Mouse (Mus musculus): ENCODE measurements around the gene Eif3d. TPM values are rescaled to one million over a fixed set of nuclear protein-coding genes. Genes with fewer than 3 reads are reported as not detected.

Gene Eif3d
- polyA plus RNA-seq, 1 experiment from 2014 or later, result 225 TPM

DNA sequence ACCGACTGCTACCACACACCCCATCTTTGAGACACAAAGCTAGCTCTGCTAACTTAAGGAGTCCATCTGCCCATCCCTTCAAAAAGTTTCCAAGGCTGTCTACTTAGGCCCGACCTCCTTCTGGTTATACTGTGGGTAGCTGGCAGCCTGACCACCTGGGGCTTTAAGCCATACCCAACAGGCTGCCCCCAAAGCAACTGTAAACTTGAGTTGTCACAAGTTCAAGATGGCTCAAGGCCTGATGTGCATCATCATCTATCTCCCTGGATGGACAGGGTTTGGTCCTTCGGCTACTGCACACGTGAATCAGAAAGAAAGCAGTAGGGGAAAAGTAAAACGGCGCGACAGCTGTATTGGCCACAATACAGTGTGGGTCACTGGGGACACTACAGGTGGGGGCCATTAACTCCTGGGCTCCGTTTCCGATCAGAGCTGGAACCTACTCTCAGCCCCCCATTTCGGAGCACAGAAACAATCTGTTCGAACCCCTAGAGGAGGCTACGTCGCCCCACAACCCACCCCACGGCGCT, 608 bp downstream of the Eif3d start:
- Histone ChIP-seq H3K27me3 (ENCODE audit: insufficient read depth, poor library complexity, severe bottlenecking) (no peaks in the 10 kb centered on the region), H3K27ac (peak overlapping the region; percentile 98), H3K4me3 (peak overlapping the region; percentile 99), H3K9me3 (no peaks in the 10 kb centered on the region), H3K36me3 (peaks cover 37% of the 10 kb centered on the region), H3K4me1 (peaks cover 17% of the 10 kb centered on the region)
- 2% methylated on average over 15 of the region's 15 CpGs for WGBS
- DNase-seq (ENCODE audit: low spot score), result no peak

DNA sequence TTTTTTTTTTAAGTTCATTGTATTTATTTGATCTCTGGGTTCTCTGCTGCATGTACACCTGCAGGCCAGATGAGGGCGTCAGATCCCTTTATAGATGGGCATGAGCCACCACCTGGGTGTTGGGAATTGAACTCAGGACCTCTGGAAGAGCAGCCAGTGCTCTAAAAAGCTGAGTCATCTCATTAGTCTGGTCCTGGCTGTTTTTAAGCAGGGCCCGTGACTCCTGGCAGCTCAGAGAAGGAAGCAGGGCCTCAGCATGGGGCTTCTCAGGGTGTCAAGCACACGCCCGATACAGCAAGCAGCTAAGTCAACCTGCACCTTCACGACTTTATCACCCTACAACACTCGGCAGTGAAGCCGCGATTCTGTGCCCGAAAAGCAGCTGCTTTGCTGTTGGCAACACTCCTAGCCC, 5.5 kb downstream of the Eif3d start:
- Histone ChIP-seq H3K4me1 (peaks cover 11% of the 10 kb centered on the region), H3K4me3 (no peak overlapping the region), H3K27ac (no peak overlapping the region), H3K9me3 (no peaks in the 10 kb centered on the region), H3K27me3 (ENCODE audit: insufficient read depth, poor library complexity, severe bottlenecking) (no peaks in the 10 kb centered on the region), H3K36me3 (peaks cover 86% of the 10 kb centered on the region)
- WGBS, result 73% methylated on average over 9 of the region's 9 CpGs
- DNase-seq (ENCODE audit: low spot score), result no peak

- H3K27me3 ChIP-seq (ENCODE audit: insufficient read depth, poor library complexity, severe bottlenecking), result no peaks in the 10 kb centered on the region
- no peaks in the 10 kb centered on the region for H3K4me1 ChIP-seq
- no peak overlapping the region for H3K4me3 ChIP-seq
- DNase-seq (ENCODE audit: low spot score), result no peak
- H3K9me3 ChIP-seq, result no peaks in the 10 kb centered on the region
- H3K36me3 ChIP-seq, result peaks cover 93% of the 10 kb centered on the region
- WGBS, result 95% methylated on average over 5 of the region's 5 CpGs
- H3K27ac ChIP-seq, result no peak overlapping the region
Observed at GRCm38 (mm10) chr15:77962447-77962846, 8.2 kb downstream of the Eif3d start.

GRCm38 (mm10) chr15:77960693-77961092, 9.9 kb downstream of the Eif3d start:
- Histone ChIP-seq H3K27ac (no peak overlapping the region), H3K4me1 (peaks cover 14% of the 10 kb centered on the region), H3K27me3 (ENCODE audit: insufficient read depth, poor library complexity, severe bottlenecking) (peaks cover 10% of the 10 kb centered on the region), H3K9me3 (no peaks in the 10 kb centered on the region), H3K36me3 (peaks cover 76% of the 10 kb centered on the region), H3K4me3 (no peak overlapping the region)
- no peak for DNase-seq (ENCODE audit: low spot score)
- WGBS, result 89% methylated on average over 6 of the region's 6 CpGs

DNA sequence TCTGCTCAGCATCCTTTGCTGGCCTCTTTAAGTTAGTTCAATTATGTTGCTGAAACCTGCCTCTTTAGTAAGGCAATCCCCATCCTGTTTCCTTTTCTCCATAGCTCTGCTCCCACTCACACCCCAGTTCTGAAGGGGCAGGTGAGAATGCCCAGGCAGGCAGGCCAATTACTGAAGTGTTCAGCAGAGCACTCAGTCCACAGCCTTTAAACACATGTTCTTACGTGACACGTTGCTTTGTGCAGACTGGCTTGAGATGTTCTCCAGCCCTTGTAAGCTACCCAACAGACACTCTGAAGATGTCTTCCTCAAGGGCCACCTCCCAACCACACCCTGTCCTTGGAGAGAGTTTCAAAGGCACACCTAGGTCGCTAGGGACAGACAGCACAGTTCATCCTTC, 12.5 kb downstream of the Eif3d start:
- Histone ChIP-seq H3K27me3 (ENCODE audit: insufficient read depth, poor library complexity, severe bottlenecking) (peaks cover 29% of the 10 kb centered on the region), H3K27ac (no peak overlapping the region), H3K4me1 (peaks cover 18% of the 10 kb centered on the region), H3K9me3 (no peaks in the 10 kb centered on the region), H3K4me3 (no peak overlapping the region), H3K36me3 (peaks cover 50% of the 10 kb centered on the region)
- WGBS, result 61% methylated on average over 3 of the region's 3 CpGs
- no peak for DNase-seq (ENCODE audit: low spot score)

- Histone ChIP-seq H3K4me1 (peaks cover 18% of the 10 kb centered on the region), H3K4me3 (no peak overlapping the region)
- 46% methylated on average over 5 of the region's 5 CpGs for WGBS
Observed at GRCm38 (mm10) chr15:77957625-77958024, 13.0 kb downstream of the Eif3d start.

GRCm38 (mm10) chr15:77956404-77956901, 14.2 kb downstream of the Eif3d start, which contains the start of gene Foxred2:
Gene Foxred2 (minus strand): TSS chr15:77956722.
- H3K4me3 ChIP-seq, result peak within 1 kb of the TSS; percentile 66
- no peaks in the 10 kb centered on the region for H3K9me3 ChIP-seq
- peaks cover 33% of the 10 kb centered on the region for H3K36me3 ChIP-seq
- WGBS, result under 1% methylated on average over 39 of the region's 39 CpGs
- DNase-seq (ENCODE audit: low spot score), result peak; percentile 92
- peaks cover 29% of the 10 kb centered on the region for H3K27me3 ChIP-seq (ENCODE audit: insufficient read depth, poor library complexity, severe bottlenecking)
- H3K27ac ChIP-seq, result peak within 1 kb of the TSS; percentile 73
- H3K4me1 ChIP-seq, result peaks cover 18% of the 10 kb centered on the region

More at GRCm38 (mm10) chr15:77957625-77958024, 13.0 kb downstream of the Eif3d start:
- DNase-seq (ENCODE audit: low spot score), result no peak
- Histone ChIP-seq H3K36me3 (peaks cover 45% of the 10 kb centered on the region), H3K9me3 (no peaks in the 10 kb centered on the region), H3K27ac (no peak overlapping the region), H3K27me3 (ENCODE audit: insufficient read depth, poor library complexity, severe bottlenecking) (peaks cover 29% of the 10 kb centered on the region)

- H3K27me3 ChIP-seq (ENCODE audit: insufficient read depth, poor library complexity, severe bottlenecking), result peaks cover 29% of the 10 kb centered on the region
- no peaks in the 10 kb centered on the region for H3K9me3 ChIP-seq
- WGBS, result 8% methylated on average over 52 of the region's 52 CpGs
Observed at GRCm38 (mm10) chr15:77955440-77956403, 14.9 kb downstream of the Eif3d start.

DNA sequence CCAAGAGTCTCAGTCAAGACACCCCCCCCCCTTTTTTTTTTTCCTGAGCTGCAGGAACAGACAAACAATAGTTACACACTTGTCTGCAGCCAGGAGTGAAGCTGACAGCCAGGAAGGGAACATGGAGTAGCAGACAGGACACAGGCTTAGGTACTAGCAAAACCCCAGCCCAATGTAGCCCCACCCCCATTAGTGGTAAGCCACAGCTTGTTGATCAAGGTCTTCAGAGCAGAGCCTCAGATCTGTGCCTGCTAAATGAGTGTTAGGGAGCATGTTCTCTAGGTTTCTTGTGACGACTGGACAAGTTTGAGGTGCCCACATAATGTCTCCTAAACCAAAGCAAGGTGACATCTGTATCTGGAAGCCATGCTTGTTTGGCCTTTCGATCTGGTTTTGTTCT, 16.3 kb downstream of the Eif3d start:
- H3K4me1 ChIP-seq, result peaks cover 18% of the 10 kb centered on the region
- 83% methylated on average over 2 of the region's 2 CpGs for WGBS

More at GRCm38 (mm10) chr15:77955440-77956403, 14.9 kb downstream of the Eif3d start:
- peaks cover 26% of the 10 kb centered on the region for H3K36me3 ChIP-seq
- H3K4me3 ChIP-seq, result peak overlapping the region; percentile 66
- peak overlapping the region; percentile 73 for H3K27ac ChIP-seq
- peaks cover 18% of the 10 kb centered on the region for H3K4me1 ChIP-seq
- DNase-seq (ENCODE audit: low spot score), result no peak

GRCm38 (mm10) chr15:77952921-77953320, 17.7 kb downstream of the Eif3d start:
- no peaks in the 10 kb centered on the region for H3K9me3 ChIP-seq
- 80% methylated on average over 3 of the region's 3 CpGs for WGBS
- H3K27ac ChIP-seq, result no peak overlapping the region
- no peak for DNase-seq (ENCODE audit: low spot score)
- H3K27me3 ChIP-seq (ENCODE audit: insufficient read depth, poor library complexity, severe bottlenecking), result peaks cover 29% of the 10 kb centered on the region
- H3K4me3 ChIP-seq, result no peak overlapping the region
- peaks cover 18% of the 10 kb centered on the region for H3K4me1 ChIP-seq
- H3K36me3 ChIP-seq, result no peaks in the 10 kb centered on the region

More for the DNA sequence above, 16.3 kb downstream of the Eif3d start:
- Histone ChIP-seq H3K4me3 (no peak overlapping the region), H3K27ac (no peak overlapping the region), H3K9me3 (no peaks in the 10 kb centered on the region), H3K27me3 (ENCODE audit: insufficient read depth, poor library complexity, severe bottlenecking) (peaks cover 29% of the 10 kb centered on the region), H3K36me3 (peaks cover 13% of the 10 kb centered on the region)
- DNase-seq (ENCODE audit: low spot score), result no peak

- no peak for DNase-seq (ENCODE audit: low spot score)
- Histone ChIP-seq H3K4me3 (no peak overlapping the region), H3K27ac (no peak overlapping the region), H3K4me1 (no peaks in the 10 kb centered on the region), H3K27me3 (ENCODE audit: insufficient read depth, poor library complexity, severe bottlenecking) (peaks cover 4% of the 10 kb centered on the region; the same call in 1 of the 2 replicates), H3K36me3 (no peaks in the 10 kb centered on the region), H3K9me3 (no peaks in the 10 kb centered on the region)
- WGBS, result 84% methylated on average over 7 of the region's 7 CpGs
Observed at GRCm38 (mm10) chr15:77949061-77949460, 21.6 kb downstream of the Eif3d start.

GRCm38 (mm10) chr15:77945711-77946110, 24.9 kb downstream of the Eif3d start:
- Histone ChIP-seq H3K9me3 (no peaks in the 10 kb centered on the region), H3K36me3 (no peaks in the 10 kb centered on the region), H3K4me1 (no peaks in the 10 kb centered on the region), H3K27ac (no peak overlapping the region), H3K27me3 (ENCODE audit: insufficient read depth, poor library complexity, severe bottlenecking) (no peaks in the 10 kb centered on the region), H3K4me3 (no peak overlapping the region)
- 76% methylated on average over 4 of the region's 4 CpGs for WGBS
- DNase-seq (ENCODE audit: low spot score), result no peak

GRCm38 (mm10) chr15:77941563-77941962, 29.1 kb downstream of the Eif3d start:
- Histone ChIP-seq H3K4me1 (no peaks in the 10 kb centered on the region), H3K9me3 (no peaks in the 10 kb centered on the region), H3K27me3 (ENCODE audit: insufficient read depth, poor library complexity, severe bottlenecking) (no peaks in the 10 kb centered on the region), H3K4me3 (no peak overlapping the region), H3K36me3 (no peaks in the 10 kb centered on the region), H3K27ac (no peak overlapping the region)
- WGBS, result 71% methylated on average over 3 of the region's 3 CpGs
- no peak for DNase-seq (ENCODE audit: low spot score)
